Mouse (Mus musculus): Measurements from ENCODE around the gene Il1rn. TPM values are rescaled to one million over a fixed set of nuclear protein-coding genes. Genes with fewer than 3 reads are reported as not detected.

The Il1rn gene
- polyA plus RNA-seq, 1 experiment, result 2.2 TPM

DNA sequence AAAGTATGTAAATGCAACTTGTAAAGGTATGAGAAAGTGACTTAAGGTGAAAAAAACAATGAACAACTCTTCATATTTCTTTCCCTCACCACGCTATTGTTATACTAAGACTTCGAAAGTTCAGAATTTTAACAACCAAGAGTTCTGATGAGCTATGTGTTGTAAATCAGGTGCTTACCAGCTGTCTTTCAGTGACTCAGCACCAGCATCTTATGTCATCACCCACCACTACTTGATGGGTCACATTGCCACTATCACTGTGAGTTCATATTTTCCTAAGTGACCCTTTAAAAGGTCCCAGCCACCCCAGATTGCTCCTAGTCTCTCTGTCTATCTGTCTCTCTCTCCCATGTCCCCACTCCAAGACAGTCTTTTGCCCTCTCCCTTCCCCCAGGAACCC, 16.4 kb downstream of the Il1rn start:
- H3K4me1 ChIP-seq (ENCODE audit: control insufficient read depth, insufficient read depth, insufficient read length), result no peaks in the 10 kb centered on the region
- no peak for DNase-seq (ENCODE audit: low read depth in 1 of 2, low spot score in 2 of 2)
- 85% methylated on average over 2 of the region's 2 CpGs for WGBS

DNA sequence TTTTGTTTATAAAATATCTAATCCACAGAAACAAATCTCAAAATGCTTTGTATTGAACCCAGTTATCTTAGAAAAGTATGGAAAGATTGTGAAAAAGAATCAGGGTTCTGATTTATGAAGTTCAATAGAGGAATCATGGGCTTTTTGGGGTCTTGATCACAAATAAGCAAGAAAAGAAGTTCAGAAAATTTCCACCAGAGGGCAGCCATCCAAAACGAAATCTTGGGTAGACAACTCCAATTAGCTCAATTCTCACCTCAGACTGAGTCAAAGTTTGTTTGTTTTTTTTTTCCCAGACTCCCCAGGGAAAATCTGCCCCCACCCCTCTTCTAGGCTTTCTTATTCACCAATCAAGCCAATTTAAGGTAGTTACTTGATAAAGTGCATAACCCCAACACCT, 21.0 kb downstream of the Il1rn start:
- peak; percentile 29 to 34 for DNase-seq (ENCODE audit: low read depth in 1 of 2, low spot score in 2 of 2)
- no peak for TF ChIP-seq CTCF (IDR thresholded peaks at IDR 0.05; ENCODE audit: extremely low read depth, insufficient read depth, insufficient read length, insufficient replicate concordance)
- TF ChIP-seq POLR2A (IDR thresholded peaks at IDR 0.05; ENCODE audit: low read depth, low read length), result no peak

More for the DNA sequence above, 16.4 kb downstream of the Il1rn start:
- Histone ChIP-seq H3K36me3 (ENCODE audit: control insufficient read depth, insufficient read depth, low read length) (no peaks in the 10 kb centered on the region), H3K27me3 (ENCODE audit: control insufficient read depth, insufficient read depth, low read length) (no peaks in the 10 kb centered on the region), H3K27ac (ENCODE audit: insufficient read depth, low read length) (no peak overlapping the region), H3K4me3 (ENCODE audit: extremely low read depth, insufficient read depth, insufficient read length) (no peak overlapping the region)
- TF ChIP-seq POLR2A (IDR thresholded peaks at IDR 0.05; ENCODE audit: low read depth, low read length) (no peak), CTCF (IDR thresholded peaks at IDR 0.05; ENCODE audit: extremely low read depth, insufficient read depth, insufficient read length, insufficient replicate concordance) (no peak)

DNA sequence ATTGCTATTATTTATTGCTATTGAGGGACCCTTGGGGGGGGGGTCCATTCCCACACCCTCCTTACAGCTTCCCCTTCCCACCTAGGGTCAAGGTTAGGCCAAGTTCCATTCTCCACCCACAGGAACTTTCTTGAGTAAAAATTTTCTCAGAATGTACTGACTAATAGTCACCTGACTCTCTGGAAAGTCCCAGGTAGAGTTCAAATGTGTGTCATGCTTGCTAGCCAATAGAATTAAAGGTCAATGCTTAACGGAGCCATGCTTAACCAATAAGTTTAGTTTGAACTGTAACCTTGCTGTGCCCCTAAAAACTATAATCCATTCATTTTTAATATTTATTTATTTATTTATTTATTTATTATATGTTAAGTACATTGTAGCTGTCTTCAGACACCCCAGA, 22.7 kb downstream of the Il1rn start:
- no peaks in the 10 kb centered on the region for H3K4me1 ChIP-seq (ENCODE audit: control insufficient read depth, insufficient read depth, insufficient read length)
- WGBS, result 69% methylated on average over 1 of the region's 1 CpGs
- TF ChIP-seq CTCF (IDR thresholded peaks at IDR 0.05; ENCODE audit: extremely low read depth, insufficient read depth, insufficient read length, insufficient replicate concordance), result no peak
- TF ChIP-seq POLR2A (IDR thresholded peaks at IDR 0.05; ENCODE audit: low read depth, low read length), result no peak
- H3K27ac ChIP-seq (ENCODE audit: insufficient read depth, low read length), result no peak overlapping the region
- H3K4me3 ChIP-seq (ENCODE audit: extremely low read depth, insufficient read depth, insufficient read length), result no peak overlapping the region
- no peaks in the 10 kb centered on the region for H3K36me3 ChIP-seq (ENCODE audit: control insufficient read depth, insufficient read depth, low read length)
- DNase-seq (ENCODE audit: low read depth in 1 of 2, low spot score in 2 of 2), result no peak
- no peaks in the 10 kb centered on the region for H3K27me3 ChIP-seq (ENCODE audit: control insufficient read depth, insufficient read depth, low read length)

More for the DNA sequence above, 21.0 kb downstream of the Il1rn start:
- no peaks in the 10 kb centered on the region for H3K27me3 ChIP-seq (ENCODE audit: control insufficient read depth, insufficient read depth, low read length)
- H3K27ac ChIP-seq (ENCODE audit: insufficient read depth, low read length), result no peak overlapping the region
- 0% methylated on average over 1 of the region's 1 CpGs for WGBS
- no peaks in the 10 kb centered on the region for H3K4me1 ChIP-seq (ENCODE audit: control insufficient read depth, insufficient read depth, insufficient read length)
- H3K36me3 ChIP-seq (ENCODE audit: control insufficient read depth, insufficient read depth, low read length), result no peaks in the 10 kb centered on the region
- H3K4me3 ChIP-seq (ENCODE audit: extremely low read depth, insufficient read depth, insufficient read length), result no peak overlapping the region

DNA sequence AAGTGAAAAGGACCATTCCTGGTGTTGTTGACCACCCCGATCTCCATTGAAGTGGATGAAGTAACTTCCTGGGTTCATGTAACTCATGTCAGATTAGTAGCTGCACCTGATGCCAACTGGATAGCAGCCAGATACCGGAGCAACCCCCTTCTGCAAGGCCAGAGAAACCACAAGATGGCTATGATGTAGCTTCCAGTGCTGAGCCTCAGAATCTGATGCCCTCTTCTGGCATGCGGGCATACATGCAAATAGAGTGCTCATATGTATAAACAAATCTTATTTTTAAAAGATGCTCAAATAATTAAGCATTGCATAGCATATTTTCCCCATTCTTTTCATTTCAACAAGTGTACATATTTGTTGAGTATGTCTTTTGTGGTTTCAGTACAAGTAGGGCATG, 27.2 kb downstream of the Il1rn start:
- H3K27me3 ChIP-seq (ENCODE audit: control insufficient read depth, insufficient read depth, low read length), result no peaks in the 10 kb centered on the region
- H3K27ac ChIP-seq (ENCODE audit: insufficient read depth, low read length), result no peak overlapping the region
- H3K4me1 ChIP-seq (ENCODE audit: control insufficient read depth, insufficient read depth, insufficient read length), result no peaks in the 10 kb centered on the region
- no peak overlapping the region for H3K4me3 ChIP-seq (ENCODE audit: extremely low read depth, insufficient read depth, insufficient read length)
- DNase-seq (ENCODE audit: low read depth in 1 of 2, low spot score in 2 of 2), result no peak
- TF ChIP-seq CTCF (IDR thresholded peaks at IDR 0.05; ENCODE audit: extremely low read depth, insufficient read depth, insufficient read length, insufficient replicate concordance), result no peak
- no peak for TF ChIP-seq POLR2A (IDR thresholded peaks at IDR 0.05; ENCODE audit: low read depth, low read length)
- 19% methylated on average over 3 of the region's 3 CpGs for WGBS
- no peaks in the 10 kb centered on the region for H3K36me3 ChIP-seq (ENCODE audit: control insufficient read depth, insufficient read depth, low read length)

DNA sequence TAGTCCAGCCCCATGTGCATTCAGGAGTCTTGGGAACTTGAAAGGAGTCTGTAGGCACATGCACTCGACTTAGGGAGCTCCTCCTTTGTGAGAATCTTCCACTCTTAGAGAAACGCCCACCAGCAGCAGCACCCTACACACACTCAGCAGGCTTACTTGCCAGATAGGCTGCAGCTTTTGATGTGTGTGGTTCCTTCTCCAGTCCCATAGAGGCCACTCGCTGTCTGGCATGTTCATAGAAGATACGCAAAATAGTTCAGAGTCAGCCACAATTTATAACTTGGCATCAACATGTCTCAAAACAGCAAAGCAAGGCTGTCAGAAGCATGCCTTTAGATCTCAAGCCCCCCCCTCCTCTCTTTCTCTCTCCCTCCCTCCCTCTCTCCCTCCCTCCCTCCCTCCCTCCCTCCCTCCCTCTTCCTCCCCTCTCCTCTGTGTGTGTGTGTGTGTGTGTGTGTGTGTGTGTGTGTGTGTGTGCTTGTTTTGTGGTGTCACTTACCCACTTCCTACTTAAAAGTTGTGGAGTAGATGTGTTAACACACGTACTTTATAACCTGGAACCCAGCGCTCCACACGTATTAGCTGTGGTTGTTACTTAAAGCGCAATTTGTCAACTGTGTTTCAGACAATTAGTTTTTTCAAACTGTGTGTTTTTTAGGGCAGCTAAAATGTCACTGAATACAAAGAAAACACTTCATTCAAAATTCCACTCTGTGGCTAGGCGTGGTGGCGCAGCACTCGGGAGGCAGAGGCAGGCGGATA, 29.7 kb downstream of the Il1rn start:
- DNase-seq (ENCODE audit: low read depth in 1 of 2, low spot score in 2 of 2), result no peak
- TF ChIP-seq CTCF (IDR thresholded peaks at IDR 0.05; ENCODE audit: extremely low read depth, insufficient read depth, insufficient read length, insufficient replicate concordance) (no peak), POLR2A (IDR thresholded peaks at IDR 0.05; ENCODE audit: low read depth, low read length) (no peak)

DNA sequence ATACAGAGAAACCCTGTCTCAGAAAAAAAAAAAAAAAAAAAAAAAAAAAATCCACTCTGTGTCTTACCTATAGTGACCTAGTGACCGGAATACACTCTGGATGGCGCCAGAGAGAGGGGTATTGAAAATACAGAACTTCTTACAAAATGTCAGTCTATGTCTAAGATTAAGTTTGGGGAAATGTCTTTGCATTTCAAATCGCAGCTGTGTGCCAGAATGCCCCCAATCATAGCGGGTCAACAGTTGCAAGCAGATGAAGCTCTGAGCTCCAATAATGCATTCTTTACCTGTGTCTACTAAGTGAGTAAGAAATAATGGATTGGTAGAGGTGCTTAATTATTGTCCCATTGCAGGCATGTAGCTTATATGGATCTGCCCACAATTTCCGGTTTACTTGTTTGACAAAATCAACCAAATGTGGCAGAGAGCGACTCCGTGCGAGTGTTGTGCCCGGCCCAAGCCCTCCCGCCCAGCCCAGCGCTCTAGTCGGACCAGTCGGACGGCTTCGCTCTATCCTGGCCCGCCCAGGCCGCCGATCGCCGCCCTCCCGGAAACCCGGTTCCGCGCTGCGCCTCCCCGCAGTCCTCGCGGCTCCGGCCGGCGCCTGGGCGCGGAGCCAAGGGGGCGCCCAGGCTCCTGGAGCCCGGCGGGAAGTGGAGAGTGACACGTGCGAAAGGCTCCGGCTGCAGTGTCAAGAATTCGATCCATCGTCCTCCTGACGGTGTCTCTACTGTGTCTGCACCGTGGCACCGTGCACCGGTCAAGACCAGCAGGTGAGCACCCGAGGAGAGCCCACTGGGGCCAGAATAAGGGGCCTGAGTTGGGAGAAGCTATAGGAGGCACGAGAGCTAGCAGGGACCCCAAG, 30.6 kb downstream of the Il1rn start, which contains the start of gene Psd4:
TSS of gene Psd4 (plus strand) at position 551 of the 865 bp plus-strand sequence.
- WGBS, result 2% methylated on average over 46 of the region's 47 CpGs
- no peaks in the 10 kb centered on the region for H3K36me3 ChIP-seq (ENCODE audit: control insufficient read depth, insufficient read depth, low read length)
- TF ChIP-seq POLR2A (IDR thresholded peaks at IDR 0.05; ENCODE audit: low read depth, low read length), result no peak
- no peak for TF ChIP-seq CTCF (IDR thresholded peaks at IDR 0.05; ENCODE audit: extremely low read depth, insufficient read depth, insufficient read length, insufficient replicate concordance)
- no peaks in the 10 kb centered on the region for H3K4me1 ChIP-seq (ENCODE audit: control insufficient read depth, insufficient read depth, insufficient read length)
- peak within 1 kb of the TSS; percentile 56 for H3K4me3 ChIP-seq (ENCODE audit: extremely low read depth, insufficient read depth, insufficient read length)
- H3K27me3 ChIP-seq (ENCODE audit: control insufficient read depth, insufficient read depth, low read length), result no peaks in the 10 kb centered on the region
- peak; percentile 66 to 68 for DNase-seq (ENCODE audit: low read depth in 1 of 2, low spot score in 2 of 2)
- H3K27ac ChIP-seq (ENCODE audit: insufficient read depth, low read length), result no peak within 1 kb of the TSS

More for the DNA sequence above, 29.7 kb downstream of the Il1rn start:
- WGBS, result 42% methylated on average over 12 of the region's 12 CpGs
- H3K27ac ChIP-seq (ENCODE audit: insufficient read depth, low read length), result no peak overlapping the region
- H3K36me3 ChIP-seq (ENCODE audit: control insufficient read depth, insufficient read depth, low read length), result no peaks in the 10 kb centered on the region
- no peak overlapping the region for H3K4me3 ChIP-seq (ENCODE audit: extremely low read depth, insufficient read depth, insufficient read length)
- no peaks in the 10 kb centered on the region for H3K27me3 ChIP-seq (ENCODE audit: control insufficient read depth, insufficient read depth, low read length)
- no peaks in the 10 kb centered on the region for H3K4me1 ChIP-seq (ENCODE audit: control insufficient read depth, insufficient read depth, insufficient read length)

All from spleen, adult 2 months (tissue).